Mouse (Mus musculus): ENCODE results near the gene Acer2. TPM values are rescaled to one million over a fixed set of nuclear protein-coding genes. Genes with fewer than 3 reads are reported as not detected.
A peak's percentile ranks its signal among the peaks of the same experiment; 100 is the strongest.
"Not testable (repeated sequence)": the region's sequence is repeated elsewhere in the genome, so short reads cannot be mapped to it uniquely, and the experiment has no call there.

The Acer2 gene
- 8.1 and 8.4 TPM in 2 replicates for polyA plus RNA-seq (2016; fragmentation: Nextera tagmentation; extraction: Ambion mirVana)

DNA sequence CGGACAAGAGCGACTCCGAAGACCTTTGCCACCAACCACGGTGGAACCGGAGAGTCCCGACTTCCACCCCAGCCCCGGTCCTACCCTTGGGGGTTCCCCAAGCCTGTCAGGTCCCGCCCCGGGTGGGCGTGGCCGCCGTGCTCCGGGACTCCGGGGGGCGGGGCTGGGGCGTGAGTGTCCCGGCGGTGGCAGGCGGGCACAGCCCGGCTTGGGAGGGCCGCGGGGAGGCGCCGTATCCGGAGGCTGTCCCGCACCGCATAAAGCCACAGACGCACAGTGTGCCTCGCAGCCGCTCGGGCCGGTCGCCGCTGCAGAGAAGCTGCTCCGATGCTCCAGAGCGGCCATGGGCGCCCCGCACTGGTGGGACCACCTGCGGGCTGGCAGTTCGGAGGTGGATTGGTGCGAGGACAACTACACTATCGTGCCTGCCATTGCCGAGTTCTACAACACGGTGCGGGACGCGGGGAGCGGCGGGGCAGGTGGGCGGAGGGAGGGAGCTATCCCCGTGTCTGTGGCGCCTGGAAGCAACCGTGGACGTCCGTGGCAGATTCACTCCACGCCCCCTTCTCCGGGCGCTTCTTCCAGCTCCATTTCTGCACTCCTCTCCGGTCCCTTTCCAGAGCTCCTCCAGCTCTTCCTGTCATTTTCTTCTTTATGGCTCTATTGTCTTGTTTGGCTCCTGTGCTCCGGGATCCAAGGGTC, at the start of gene Acer2:
Acer2 (plus strand) TSS at position 251 of the 702 bp plus-strand sequence.
- Histone ChIP-seq H3K27me3 (replicated peaks) (peaks cover 49% of the 10 kb centered on the region), H3K9ac (peak within 1 kb of the TSS; percentile 69), H3K4me3 (peak within 1 kb of the TSS; percentile 63), H3K36me3 (no peaks in the 10 kb centered on the region), H3K4me1 (peaks cover 15% of the 10 kb centered on the region), H3K9me3 (replicated peaks) (no peaks in the 10 kb centered on the region), H3K4me2 (peak within 1 kb of the TSS; percentile 95), H3K27ac (no peak within 1 kb of the TSS)
- ATAC-seq: peak; percentile 92
- WGBS (ENCODE audit: insufficient replicate concordance): 1% methylated on average over 59 of the region's 60 CpGs

DNA sequence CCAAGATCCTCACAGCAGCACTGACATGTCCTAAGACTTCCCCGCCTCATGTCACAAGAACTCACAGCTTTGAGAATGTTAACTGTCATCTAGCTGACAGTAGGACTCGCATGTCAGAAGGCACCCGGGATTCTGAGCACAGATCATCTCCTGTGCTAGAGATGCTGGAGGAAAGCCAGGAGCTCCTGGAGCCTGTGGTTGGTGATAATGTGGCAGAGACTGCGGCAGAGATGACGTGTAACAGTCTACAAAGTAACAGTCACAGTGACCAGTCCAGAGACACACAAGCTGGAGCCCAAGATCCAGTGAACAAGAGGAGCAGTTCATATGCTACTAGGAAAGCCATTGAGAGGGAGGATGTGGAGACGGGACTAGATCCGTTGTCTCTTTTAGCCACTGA, 49.1 kb upstream of the Acer2 start:
- no peak overlapping the region for H3K27ac ChIP-seq
- no peak overlapping the region for H3K4me3 ChIP-seq
- no peaks in the 10 kb centered on the region for H3K27me3 ChIP-seq (replicated peaks)
- H3K36me3 ChIP-seq: peaks cover 74% of the 10 kb centered on the region
- WGBS (ENCODE audit: insufficient replicate concordance): 81% methylated on average over 7 of the region's 7 CpGs
- ATAC-seq: no peak
- no peak overlapping the region for H3K4me2 ChIP-seq
- H3K9me3 ChIP-seq (replicated peaks): no peaks in the 10 kb centered on the region
- no peak overlapping the region for H3K9ac ChIP-seq
- H3K4me1 ChIP-seq: no peaks in the 10 kb centered on the region

DNA sequence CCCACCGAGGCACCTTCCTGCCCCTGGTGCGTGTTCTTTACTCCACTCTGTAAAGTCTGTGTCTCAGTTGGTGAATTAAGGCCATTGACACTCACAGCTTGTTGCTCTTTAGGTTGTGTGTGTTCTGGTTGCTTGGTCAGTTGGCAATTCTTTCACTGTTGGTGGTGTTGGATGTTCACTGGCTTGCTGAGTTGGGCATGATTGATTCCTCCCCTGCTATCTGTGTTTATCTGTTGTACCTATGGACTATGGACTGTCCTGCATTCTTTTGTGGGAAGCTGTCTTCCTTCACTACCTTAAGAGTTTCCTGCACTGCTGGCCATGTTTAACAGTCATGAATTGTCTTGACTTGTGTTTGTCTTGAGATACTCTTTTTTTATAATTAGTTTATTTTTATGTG, 42.3 kb upstream of the Acer2 start:
- Histone ChIP-seq H3K9me3 (replicated peaks) (no peaks in the 10 kb centered on the region), H3K4me2 (no peak overlapping the region), H3K4me1 (no peaks in the 10 kb centered on the region), H3K27me3 (replicated peaks) (no peaks in the 10 kb centered on the region), H3K9ac (no peak overlapping the region), H3K4me3 (no peak overlapping the region), H3K36me3 (peaks cover 63% of the 10 kb centered on the region), H3K27ac (no peak overlapping the region)
- no peak for ATAC-seq
- WGBS (ENCODE audit: insufficient replicate concordance): 76% methylated on average over 2 of the region's 2 CpGs

DNA sequence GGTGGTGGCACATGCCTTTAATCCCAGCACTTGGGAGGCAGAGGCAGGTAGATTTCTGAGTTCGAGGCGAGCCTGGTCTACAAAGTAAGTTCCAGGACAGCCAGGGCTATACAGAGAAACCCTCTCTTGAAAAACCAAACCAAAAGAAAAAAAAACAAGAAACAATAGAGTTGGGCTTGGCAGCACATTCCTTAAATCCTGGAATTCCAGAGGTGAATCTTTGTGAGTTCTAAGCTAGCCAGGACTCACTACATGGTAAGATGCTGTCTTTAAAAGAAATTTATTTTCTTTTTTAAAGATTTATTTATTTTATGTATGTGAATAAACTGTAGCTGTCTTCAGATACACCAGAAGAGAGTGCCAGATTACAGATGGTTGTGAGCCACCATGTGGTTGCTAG, 33.1 kb upstream of the Acer2 start:
- H3K27ac ChIP-seq; H3K9me3 ChIP-seq (replicated peaks); H3K4me3 ChIP-seq; H3K4me2 ChIP-seq; H3K27me3 ChIP-seq (replicated peaks); ATAC-seq; H3K4me1 ChIP-seq; H3K9ac ChIP-seq: not testable (repeated sequence)
- H3K36me3 ChIP-seq: peaks cover 74% of the 10 kb centered on the region
- WGBS (ENCODE audit: insufficient replicate concordance): 90% methylated on average over 2 of the region's 2 CpGs

DNA sequence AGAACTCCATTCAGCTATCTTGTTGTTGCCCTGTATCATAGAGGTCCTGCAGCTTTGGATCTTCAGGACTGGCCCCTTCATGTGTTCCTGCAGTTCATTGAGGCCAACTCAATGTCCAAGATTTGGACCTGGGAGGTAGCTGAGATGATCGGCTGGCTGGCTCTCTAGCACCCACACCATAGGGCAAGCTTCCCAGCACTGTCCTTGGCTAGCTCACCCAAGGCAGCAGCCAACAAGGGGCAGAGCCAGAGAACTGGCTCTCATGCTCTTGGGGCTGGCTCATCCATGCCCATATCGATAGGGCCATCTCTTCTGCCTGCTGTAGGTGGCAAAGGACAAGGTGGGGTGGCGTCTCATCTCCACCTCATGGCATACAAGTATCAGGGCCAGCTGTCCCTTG, 28.8 kb upstream of the Acer2 start:
- Histone ChIP-seq H3K4me1 (no peaks in the 10 kb centered on the region), H3K9me3 (replicated peaks) (no peaks in the 10 kb centered on the region), H3K27me3 (replicated peaks) (no peaks in the 10 kb centered on the region), H3K9ac (no peak overlapping the region), H3K4me3 (no peak overlapping the region), H3K4me2 (no peak overlapping the region), H3K36me3 (peaks cover 66% of the 10 kb centered on the region), H3K27ac (no peak overlapping the region)
- 88% methylated on average over 3 of the region's 3 CpGs for WGBS (ENCODE audit: insufficient replicate concordance)
- no peak for ATAC-seq

DNA sequence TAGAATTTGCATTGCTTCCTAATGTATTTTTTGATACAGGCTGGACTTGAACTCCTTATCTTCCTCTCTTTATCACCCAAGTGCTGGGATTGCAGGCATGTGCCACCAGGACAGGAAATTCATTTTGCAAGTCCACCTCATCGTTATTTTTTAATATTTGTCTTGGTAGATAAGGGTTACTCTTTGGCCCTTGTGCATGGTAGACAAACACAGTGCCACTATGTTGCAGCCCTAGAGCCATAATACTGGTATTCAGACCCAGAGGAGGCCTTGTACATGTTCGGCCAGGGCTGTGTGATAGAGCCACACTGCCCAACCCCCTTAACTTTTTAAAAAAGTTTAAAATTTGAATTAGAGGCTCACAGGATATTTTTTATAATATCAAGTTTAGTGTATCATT, 26.9 kb upstream of the Acer2 start:
- Histone ChIP-seq H3K4me1 (0 out of 2 replicates have a peak, but pooled peaks cover 4% of the 10 kb centered on the region), H3K4me3 (no peak overlapping the region), H3K27me3 (replicated peaks) (no peaks in the 10 kb centered on the region), H3K9me3 (replicated peaks) (no peaks in the 10 kb centered on the region), H3K36me3 (peaks cover 58% of the 10 kb centered on the region), H3K27ac (no peak overlapping the region), H3K4me2 (no peak overlapping the region), H3K9ac (no peak overlapping the region)
- 63% methylated on average over 2 of the region's 2 CpGs for WGBS (ENCODE audit: insufficient replicate concordance)
- ATAC-seq: no peak

DNA sequence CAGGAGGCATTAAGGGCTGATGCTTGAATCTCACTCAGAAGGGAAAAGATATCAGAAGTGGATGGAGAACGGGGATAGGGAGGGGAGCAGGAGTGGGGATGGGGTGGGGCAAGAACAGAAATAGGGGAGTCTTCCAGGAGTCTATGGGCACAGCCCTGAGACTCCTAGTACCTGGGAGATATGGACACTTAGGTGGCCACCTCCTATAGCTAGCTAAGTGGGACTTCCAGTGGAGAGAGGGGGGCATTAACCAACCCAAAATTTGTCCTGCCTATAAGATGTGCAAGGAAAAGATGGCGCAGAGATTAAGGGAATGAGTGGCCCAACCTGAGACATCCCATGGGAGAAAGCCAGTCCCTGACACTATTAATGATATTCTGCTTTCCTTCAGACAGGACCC, 22.9 kb upstream of the Acer2 start:
- no peak overlapping the region for H3K4me2 ChIP-seq
- H3K27me3 ChIP-seq (replicated peaks): no peaks in the 10 kb centered on the region
- no peaks in the 10 kb centered on the region for H3K9me3 ChIP-seq (replicated peaks)
- peaks cover 65% of the 10 kb centered on the region for H3K36me3 ChIP-seq
- H3K4me3 ChIP-seq: no peak overlapping the region
- H3K4me1 ChIP-seq: peaks cover 18% of the 10 kb centered on the region
- H3K9ac ChIP-seq: no peak overlapping the region
- ATAC-seq: no peak; the same call in 1 of the 2 replicates
- H3K27ac ChIP-seq: peak overlapping the region; percentile 45; the same call in 1 of the 2 replicates
- 61% methylated on average over 2 of the region's 2 CpGs for WGBS (ENCODE audit: insufficient replicate concordance)

DNA sequence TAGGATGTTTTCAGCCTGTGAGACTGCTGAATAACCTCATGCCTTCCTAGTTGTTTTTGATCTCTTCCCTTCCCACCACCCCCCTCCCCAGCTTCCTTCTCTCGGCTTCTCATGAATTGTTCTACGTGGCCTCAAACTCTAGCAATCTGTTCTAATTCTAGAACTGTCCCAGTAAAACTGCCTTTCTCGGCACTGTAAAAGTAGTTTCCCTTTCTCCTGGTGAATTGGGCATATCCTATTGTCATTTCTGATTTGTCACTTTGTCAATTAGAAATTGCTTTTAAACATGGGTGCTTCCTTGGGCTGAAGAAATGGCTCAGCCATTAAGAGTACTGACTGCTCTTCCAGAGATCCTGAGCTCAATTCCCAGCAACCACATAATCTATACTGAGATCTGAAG, 22.2 kb upstream of the Acer2 start:
- Histone ChIP-seq H3K9me3 (replicated peaks) (no peaks in the 10 kb centered on the region), H3K27ac (peak overlapping the region; percentile 45; the same call in 1 of the 2 replicates), H3K4me2 (no peak overlapping the region), H3K4me1 (peaks cover 18% of the 10 kb centered on the region), H3K27me3 (replicated peaks) (no peaks in the 10 kb centered on the region), H3K4me3 (no peak overlapping the region), H3K9ac (no peak overlapping the region), H3K36me3 (peaks cover 63% of the 10 kb centered on the region)
- WGBS (ENCODE audit: insufficient replicate concordance): 37% methylated on average over 3 of the region's 3 CpGs
- ATAC-seq: no peak

DNA sequence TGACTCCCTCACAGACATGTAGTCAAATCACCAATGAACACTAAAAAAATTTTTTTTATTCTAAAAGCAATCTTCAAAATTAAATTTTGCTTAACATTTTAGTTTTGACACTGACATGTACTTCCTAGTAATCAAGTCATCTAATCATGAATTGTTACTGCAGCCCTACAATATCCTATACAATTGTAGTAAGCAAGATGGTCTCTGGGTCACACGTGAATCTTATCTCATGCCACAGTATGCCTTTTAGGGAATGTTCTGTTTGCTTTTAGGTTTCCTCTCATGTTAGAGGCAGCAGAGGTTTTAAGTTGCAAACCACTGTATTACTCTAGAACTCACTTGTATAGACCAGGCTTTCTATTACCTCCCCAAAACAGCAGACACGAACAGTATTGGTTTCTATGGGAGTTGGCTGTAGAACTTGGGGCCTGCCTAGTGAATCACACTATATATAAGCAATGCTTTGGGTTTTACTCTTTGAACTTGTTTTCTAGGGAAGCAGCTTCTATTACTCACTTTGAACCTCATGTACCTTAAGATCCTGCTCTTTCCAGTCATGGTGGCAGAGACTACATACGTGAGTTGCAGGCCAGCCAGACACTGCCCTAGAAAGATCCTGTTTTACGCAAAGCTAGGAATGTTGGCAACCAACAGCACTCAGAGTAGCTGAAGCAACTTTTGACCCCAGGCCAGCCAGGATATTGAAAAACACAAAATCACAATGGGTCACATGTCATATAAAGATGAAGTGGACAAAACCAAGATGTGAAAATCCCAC, 21.2 kb upstream of the Acer2 start:
- Histone ChIP-seq H3K36me3 (peaks cover 55% of the 10 kb centered on the region), H3K27me3 (replicated peaks) (no peaks in the 10 kb centered on the region), H3K9ac (no peak overlapping the region), H3K4me1 (peaks cover 22% of the 10 kb centered on the region), H3K4me3 (no peak overlapping the region), H3K9me3 (replicated peaks) (no peaks in the 10 kb centered on the region), H3K4me2 (no peak overlapping the region), H3K27ac (no peak overlapping the region; the same call in 1 of the 2 replicates)
- 59% methylated on average over 4 of the region's 4 CpGs for WGBS (ENCODE audit: insufficient replicate concordance)
- no peak for ATAC-seq

DNA sequence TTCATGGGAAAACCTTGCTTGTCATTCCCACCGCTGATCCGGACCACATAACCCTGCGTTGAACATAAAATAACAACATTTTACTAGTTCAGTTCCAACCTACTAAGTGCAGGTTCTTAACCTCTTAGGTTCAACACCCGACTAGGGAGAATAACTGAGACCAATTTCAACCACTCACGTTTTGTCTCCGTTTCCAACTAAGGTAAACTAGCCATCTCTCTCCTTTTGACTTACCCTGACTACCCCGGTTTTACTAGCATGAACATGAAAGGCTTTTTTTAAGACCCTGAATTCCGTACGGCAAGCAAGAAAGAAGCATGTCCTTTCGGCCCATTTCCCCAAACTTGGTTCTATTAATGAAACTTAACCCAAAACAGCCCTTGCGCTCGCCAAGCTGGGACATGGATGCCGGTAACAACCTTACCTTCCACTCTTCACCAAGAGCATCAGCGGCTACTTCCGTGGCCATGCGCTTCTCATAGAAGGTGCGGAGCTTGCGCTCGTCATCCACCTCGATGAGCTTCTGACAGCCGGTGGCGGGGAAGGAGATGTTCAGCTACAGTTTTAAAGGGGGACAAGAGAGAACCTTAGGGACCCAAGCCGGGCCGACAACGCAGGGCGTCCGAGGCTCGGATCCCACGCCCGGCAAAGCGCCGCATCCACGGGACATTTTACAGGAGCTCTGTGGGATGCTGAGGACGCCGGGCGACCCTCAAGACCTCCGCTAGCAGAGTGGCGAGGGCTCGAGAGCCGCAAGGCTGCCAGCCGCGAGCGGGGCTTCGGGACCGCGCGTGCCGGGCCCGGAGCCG, 17.7 kb upstream of the Acer2 start:
- no peak for ATAC-seq
- under 1% methylated on average over 50 of the region's 50 CpGs for WGBS (ENCODE audit: insufficient replicate concordance)
- H3K4me2 ChIP-seq: peak overlapping the region; percentile 85

DNA sequence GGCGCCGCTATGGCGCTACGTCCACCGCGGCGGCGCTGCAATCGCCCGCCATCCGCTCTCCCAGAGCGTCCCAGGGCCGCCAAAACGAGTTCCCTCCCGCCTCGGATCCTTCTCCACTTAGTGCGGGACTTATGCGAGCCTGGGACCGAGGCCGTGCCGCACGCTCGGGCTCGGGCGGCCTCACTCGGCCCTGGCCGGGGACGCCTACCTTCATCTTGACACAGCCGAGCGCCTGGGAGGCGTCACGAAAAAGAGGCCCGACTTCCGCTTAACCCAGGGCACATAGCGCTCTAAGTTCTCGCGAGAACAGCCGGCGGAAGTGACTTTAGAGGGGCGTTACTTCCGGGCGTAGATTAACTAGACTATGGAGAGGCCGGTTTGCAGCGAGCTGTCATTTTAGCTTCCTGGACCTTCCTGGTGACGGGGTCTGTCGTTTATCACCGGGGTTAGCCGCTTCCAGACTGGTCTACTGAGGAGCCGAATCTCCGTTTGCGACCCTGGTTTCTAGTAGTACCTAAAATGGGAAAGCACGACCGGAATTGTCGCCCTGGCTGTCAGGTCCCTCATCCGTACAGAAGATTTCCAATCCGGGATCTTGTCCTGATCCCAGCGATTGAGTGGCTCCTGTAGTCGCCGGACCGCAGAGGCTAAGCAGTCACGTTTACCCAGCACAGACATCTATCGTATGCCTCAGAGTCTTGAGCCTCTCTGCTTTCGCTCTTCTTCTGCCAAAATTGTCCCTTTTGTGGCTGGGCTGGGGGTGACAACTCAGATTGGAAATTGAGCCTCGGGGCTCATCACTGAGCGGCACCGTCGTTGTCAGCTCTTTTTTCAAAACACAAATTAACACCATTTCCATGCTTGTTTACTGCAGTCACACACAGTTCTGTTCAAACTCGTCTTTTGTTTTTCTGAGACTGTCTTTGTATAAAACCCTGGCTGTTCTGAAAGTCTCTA, 16.8 kb upstream of the Acer2 start, which contains the start of gene Rps6:
Rps6 (minus strand) TSS at position 300 of the 957 bp plus-strand sequence.
- Histone ChIP-seq H3K4me2 (peak within 1 kb of the TSS; percentile 85), H3K4me3 (peak within 1 kb of the TSS; percentile 97), H3K4me1 (peaks cover 24% of the 10 kb centered on the region), H3K36me3 (peaks cover 37% of the 10 kb centered on the region), H3K27me3 (replicated peaks) (0 out of 2 replicates have a peak, but pooled peaks cover 7% of the 10 kb centered on the region), H3K27ac (peak within 1 kb of the TSS; percentile 93), H3K9me3 (replicated peaks) (no peaks in the 10 kb centered on the region), H3K9ac (peak within 1 kb of the TSS; percentile 99)
- 2% methylated on average over 67 of the region's 68 CpGs for WGBS (ENCODE audit: insufficient replicate concordance)
- peak; percentile 95 for ATAC-seq

More for the DNA sequence above, 17.7 kb upstream of the Acer2 start:
- peak overlapping the region; percentile 97 for H3K4me3 ChIP-seq
- peak overlapping the region; percentile 99 for H3K9ac ChIP-seq
- peaks cover 25% of the 10 kb centered on the region for H3K4me1 ChIP-seq
- H3K27ac ChIP-seq: peak overlapping the region; percentile 93
- 0 out of 2 replicates have a peak, but pooled peaks cover 4% of the 10 kb centered on the region for H3K27me3 ChIP-seq (replicated peaks)
- peaks cover 43% of the 10 kb centered on the region for H3K36me3 ChIP-seq
- no peaks in the 10 kb centered on the region for H3K9me3 ChIP-seq (replicated peaks)

All from liver, embryonic 12.5 days (tissue).